38 mouse cellular contexts compared by ENCODE assay signal in genomic region chr3:92694613-92695012, GRCm38 (mm10). TPM values are rescaled to one million over a fixed set of nuclear protein-coding genes. Genes with fewer than 3 reads are reported as not detected.
"Had no signal": no experiment of that assay in that cellular context is flagged by ENCODE, and none has a peak within 500 bp of the region (broad histone marks: within the 10 kb centered on the region; RNA-seq: fewer than 3 reads in every experiment).

No protein-coding gene starts in this region.

- H3K36me3 ChIP-seq: limb, embryonic 10.5 days; limb, embryonic 12.5 days; limb, embryonic 13.5 days; limb, embryonic 15.5 days; liver, embryonic 12.5 days; liver, embryonic 13.5 days; liver, embryonic 15.5 days; lung, embryonic 15.5 days; midbrain, embryonic 10.5 days; midbrain, embryonic 12.5 days; midbrain, embryonic 13.5 days; midbrain, embryonic 15.5 days; neural tube, embryonic 12.5 days had no signal

- DNase-seq: left cerebral cortex, postnatal 4 days; liver; liver, embryonic 13.5 days; liver, postnatal 0 days; lung, adult 18-20 months; lung, adult 2 months; lung, embryonic 14.5 days; lung, postnatal 10 days; lung, postnatal 14 days; lung, postnatal 36 days; lung, postnatal 4 days; midbrain, embryonic 14.5 days had no signal

- H3K4me1 ChIP-seq: limb, embryonic 10.5 days; limb, embryonic 12.5 days; limb, embryonic 13.5 days; limb, embryonic 15.5 days; liver, embryonic 12.5 days; liver, embryonic 13.5 days; liver, embryonic 15.5 days; lung, embryonic 15.5 days; megakaryocyte, embryonic 14.5 days; midbrain, embryonic 10.5 days; midbrain, embryonic 12.5 days; midbrain, embryonic 13.5 days; midbrain, embryonic 15.5 days; neural tube, embryonic 12.5 days had no signal

- H3K4me3 ChIP-seq: limb, embryonic 10.5 days; limb, embryonic 12.5 days; limb, embryonic 13.5 days; limb, embryonic 15.5 days; liver, embryonic 12.5 days; liver, embryonic 13.5 days; liver, embryonic 15.5 days; lung, embryonic 15.5 days; megakaryocyte, embryonic 14.5 days; midbrain, embryonic 10.5 days; midbrain, embryonic 12.5 days; midbrain, embryonic 13.5 days; midbrain, embryonic 15.5 days; myocyte; neural tube, embryonic 12.5 days had no signal

- H3K9me3 ChIP-seq: limb, embryonic 10.5 days; limb, embryonic 12.5 days; limb, embryonic 13.5 days; limb, embryonic 15.5 days; liver, embryonic 12.5 days; liver, embryonic 13.5 days; liver, embryonic 15.5 days; lung, embryonic 15.5 days; megakaryocyte, embryonic 14.5 days; midbrain, embryonic 10.5 days; midbrain, embryonic 12.5 days; midbrain, embryonic 13.5 days; midbrain, embryonic 15.5 days; neural tube, embryonic 12.5 days had no signal

- H3K9ac ChIP-seq: limb, embryonic 12.5 days; limb, embryonic 13.5 days; limb, embryonic 15.5 days; liver, embryonic 12.5 days; liver, embryonic 13.5 days; liver, embryonic 14.5 days; liver, embryonic 15.5 days; liver, postnatal 0 days; lung, embryonic 14.5 days; lung, embryonic 15.5 days; midbrain, embryonic 12.5 days; midbrain, embryonic 13.5 days; midbrain, embryonic 15.5 days; neural tube, embryonic 12.5 days had no signal

- H3K27ac ChIP-seq: limb, embryonic 10.5 days; limb, embryonic 12.5 days; limb, embryonic 13.5 days; limb, embryonic 15.5 days; liver, embryonic 12.5 days; liver, embryonic 13.5 days; liver, embryonic 14.5 days; liver, embryonic 15.5 days; lung, embryonic 15.5 days; macrophage; midbrain, embryonic 10.5 days; midbrain, embryonic 12.5 days; midbrain, embryonic 13.5 days; midbrain, embryonic 15.5 days; neural tube, embryonic 12.5 days had no signal

RNA-seq across cellular contexts. Expression of gene Lce1d, which starts 7.6 kb away (rescaled TPM):
- total RNA-seq: left cerebral cortex, postnatal 10 days; left cerebral cortex, postnatal 14 days; left cerebral cortex, postnatal 25 days; left cerebral cortex, postnatal 36 days; left cerebral cortex, postnatal 4 days; liver, adult 2 months; megakaryocyte progenitor cell, adult 5-6 weeks; megakaryocyte, adult 5-6 weeks; megakaryocyte-erythroid progenitor cell, adult 5-6 weeks; monocyte, adult 5-6 weeks had no signal

RNA-seq across cellular contexts. Expression of gene Lce1e, which starts 14.3 kb away (rescaled TPM):
- total RNA-seq: left cerebral cortex, postnatal 10 days; left cerebral cortex, postnatal 14 days; left cerebral cortex, postnatal 25 days; left cerebral cortex, postnatal 36 days; left cerebral cortex, postnatal 4 days; liver, adult 2 months; megakaryocyte progenitor cell, adult 5-6 weeks; megakaryocyte, adult 5-6 weeks; megakaryocyte-erythroid progenitor cell, adult 5-6 weeks; midbrain, postnatal 0 days; monocyte, adult 5-6 weeks had no signal

RNA-seq across cellular contexts. Expression of gene Lce1c, which starts 15.6 kb away (rescaled TPM):
- total RNA-seq: left cerebral cortex, postnatal 10 days; left cerebral cortex, postnatal 14 days; left cerebral cortex, postnatal 25 days; left cerebral cortex, postnatal 36 days; left cerebral cortex, postnatal 4 days; liver, adult 2 months; megakaryocyte progenitor cell, adult 5-6 weeks; megakaryocyte, adult 5-6 weeks; megakaryocyte-erythroid progenitor cell, adult 5-6 weeks; monocyte, adult 5-6 weeks had no signal

RNA-seq across cellular contexts. Expression of gene Lce1a2, which starts 24.5 kb away (rescaled TPM):
- total RNA-seq: left cerebral cortex, postnatal 10 days; left cerebral cortex, postnatal 14 days; left cerebral cortex, postnatal 25 days; left cerebral cortex, postnatal 36 days; left cerebral cortex, postnatal 4 days; liver, adult 2 months; megakaryocyte progenitor cell, adult 5-6 weeks; megakaryocyte, adult 5-6 weeks; megakaryocyte-erythroid progenitor cell, adult 5-6 weeks; midbrain, postnatal 0 days; monocyte, adult 5-6 weeks had no signal

RNA-seq across cellular contexts. Expression of gene Lce1f, which starts 25.5 kb away (rescaled TPM):
- total RNA-seq: left cerebral cortex, postnatal 10 days; left cerebral cortex, postnatal 14 days; left cerebral cortex, postnatal 25 days; left cerebral cortex, postnatal 36 days; left cerebral cortex, postnatal 4 days; liver, adult 2 months; megakaryocyte progenitor cell, adult 5-6 weeks; megakaryocyte, adult 5-6 weeks; megakaryocyte-erythroid progenitor cell, adult 5-6 weeks; midbrain, postnatal 0 days; monocyte, adult 5-6 weeks had no signal
